Mouse (Mus musculus) kidney, adult 8-10 months (tissue): ENCODE measurements at regions not wholly inside any gene's neighbourhood (a gene's known extent, or its start where the extent isn't known, plus 50 kb on each side); places are given as distances from the start of the nearest gene placed in this dataset.

Source experiments
- DNase-seq, 2 experiments: peaks; one replicate each; pipeline ENCODE4 v3.0.0; 2022

DNA sequence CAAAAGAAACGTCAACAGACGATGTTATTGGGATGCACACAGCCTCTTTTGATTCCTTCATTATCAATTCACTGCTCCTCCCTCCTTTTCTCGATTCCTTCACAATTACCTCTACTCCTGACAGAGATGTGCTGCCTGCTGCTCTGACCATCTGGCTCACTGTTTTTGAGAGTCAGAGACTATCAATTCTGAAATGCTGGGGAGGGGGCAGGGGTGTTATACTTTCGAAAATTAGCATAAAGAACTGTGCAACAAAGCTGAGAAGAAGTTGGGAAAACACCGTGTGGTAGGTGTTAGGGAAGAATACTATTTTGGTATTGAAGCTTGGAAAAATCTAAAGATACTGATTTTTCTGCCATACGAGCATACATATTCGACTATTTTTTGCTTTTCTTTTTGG is 96.4 kb downstream of the Nedd1 start:
- DNase-seq: no peak

DNA sequence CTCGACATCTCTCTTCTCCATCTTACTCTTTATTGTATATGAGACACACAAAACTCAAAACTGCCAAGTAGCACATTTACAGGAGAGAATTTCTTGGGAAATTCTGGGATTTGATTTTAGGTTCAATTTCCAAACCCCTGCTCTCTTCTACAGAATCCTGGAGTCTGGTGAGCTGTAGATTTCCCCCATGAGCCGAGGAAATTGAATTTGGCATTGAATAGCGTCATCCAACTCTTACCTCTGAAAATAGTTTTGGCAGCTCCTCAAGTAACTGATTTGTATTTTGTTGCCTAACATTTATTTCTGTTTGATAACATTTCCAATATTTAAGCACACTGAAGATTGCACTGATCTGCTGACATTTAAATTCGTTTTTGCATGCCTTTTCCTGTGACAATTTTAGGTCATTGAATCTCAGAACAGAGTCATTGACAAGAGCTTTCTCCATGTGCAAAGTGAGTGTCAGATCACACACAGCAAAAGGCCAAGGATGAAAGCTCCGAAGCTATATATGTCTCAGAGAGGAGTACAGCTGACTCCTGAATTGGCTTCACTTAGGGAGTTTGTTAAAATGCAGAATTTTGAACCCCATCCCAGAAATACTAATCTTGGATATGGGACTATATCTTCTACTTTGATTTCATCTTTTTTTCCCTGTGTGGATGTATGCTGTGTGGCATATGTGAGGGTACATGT is 106.4 kb downstream of the Nedd1 start:
- no peak for DNase-seq

DNA sequence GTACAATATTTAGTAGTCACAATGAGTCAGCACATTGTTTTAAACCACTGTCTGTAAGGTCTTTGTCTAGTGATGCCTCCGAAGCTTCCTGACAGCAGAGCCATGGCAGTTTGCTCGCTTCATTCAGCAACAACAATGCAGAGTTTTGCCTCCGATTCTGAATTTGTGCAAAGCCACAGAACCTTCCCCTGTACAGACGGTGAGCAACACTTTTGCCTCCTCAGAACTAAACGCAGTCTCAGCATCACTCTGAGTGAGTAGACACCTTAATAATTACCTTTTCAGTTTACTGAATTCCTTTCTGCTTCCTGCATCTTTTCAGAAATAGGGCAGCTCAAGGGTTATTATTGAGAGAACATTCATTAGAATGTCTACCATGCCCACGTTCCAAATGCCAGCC is 107.9 kb downstream of the Nedd1 start:
- no peak for DNase-seq

DNA sequence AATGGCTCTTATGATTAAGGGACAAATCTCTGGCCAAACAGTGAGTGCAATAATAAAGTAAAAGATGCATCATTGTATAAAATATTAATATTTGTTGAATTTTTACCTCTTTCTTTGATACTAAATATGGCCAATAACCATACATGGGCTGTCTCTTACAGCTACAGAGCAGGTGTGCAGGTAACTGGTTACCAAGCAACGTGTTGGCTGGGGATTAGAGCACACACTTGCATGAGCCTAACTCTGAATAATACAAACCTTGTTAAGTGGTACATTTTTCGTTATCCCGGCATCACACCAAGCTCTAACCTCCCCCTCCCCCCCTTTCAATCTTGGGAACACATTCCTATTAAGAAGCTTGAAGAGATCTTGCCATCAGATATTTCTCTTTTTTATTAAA is 111.2 kb downstream of the Nedd1 start:
- DNase-seq: no peak

DNA sequence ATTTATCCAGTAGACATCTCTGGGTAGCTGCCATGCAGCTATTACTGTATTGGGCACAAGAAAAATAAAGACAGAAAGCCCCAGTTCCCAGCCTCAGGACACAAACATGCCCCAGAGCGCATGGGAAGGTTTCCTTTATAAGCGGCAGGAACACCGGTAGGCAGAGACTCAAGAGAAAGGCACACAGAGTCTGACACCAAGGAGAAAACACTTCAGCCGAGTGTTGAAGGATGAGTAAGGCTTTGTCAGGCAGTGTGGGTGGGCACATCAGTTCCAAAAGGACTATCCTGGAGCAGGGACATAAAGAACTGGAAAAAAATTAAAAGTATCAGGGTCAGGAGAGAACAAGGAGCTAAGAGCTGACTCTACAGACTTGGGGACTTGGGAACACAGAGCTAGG is 115.5 kb downstream of the Nedd1 start:
- DNase-seq: no peak

DNA sequence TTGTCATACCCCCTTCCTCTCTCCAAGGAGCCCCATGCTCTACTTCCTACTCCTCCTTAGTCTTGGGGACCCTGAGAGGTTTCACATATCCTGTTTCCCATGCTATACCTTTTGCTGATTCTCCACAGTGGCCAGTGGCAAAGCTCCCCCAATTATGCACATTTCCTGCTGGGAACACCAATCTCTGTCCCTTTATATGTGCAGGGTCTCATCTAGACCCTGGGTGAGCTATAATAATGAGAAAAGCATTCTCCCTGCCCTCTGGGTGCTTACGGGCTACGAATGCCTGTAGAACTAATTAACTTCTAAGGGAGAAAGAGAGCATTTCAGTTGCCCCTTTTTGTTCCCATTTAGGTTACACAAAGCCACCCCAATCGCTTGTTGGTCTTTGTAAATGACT is 116.6 kb downstream of the Nedd1 start:
- DNase-seq: no peak

DNA sequence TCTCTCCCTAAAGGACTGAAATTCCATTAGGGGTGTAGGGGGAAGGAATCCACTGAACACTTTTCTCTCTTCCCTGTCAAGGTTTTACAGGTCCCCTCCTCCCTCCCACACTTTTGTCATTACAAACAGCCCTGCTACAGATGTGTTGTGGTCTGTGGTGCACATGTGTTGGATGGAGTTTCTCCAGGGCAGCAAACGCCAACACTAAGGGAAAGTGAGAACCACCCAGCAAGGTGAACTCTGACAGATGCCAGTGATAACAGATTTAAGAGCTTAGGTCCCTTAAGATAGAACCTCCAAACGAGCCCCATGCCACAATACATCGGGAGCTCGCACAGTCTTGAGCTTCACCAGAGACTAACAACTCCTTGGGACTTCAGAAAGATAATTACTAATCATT is 122.1 kb downstream of the Nedd1 start:
- no peak for DNase-seq

DNA sequence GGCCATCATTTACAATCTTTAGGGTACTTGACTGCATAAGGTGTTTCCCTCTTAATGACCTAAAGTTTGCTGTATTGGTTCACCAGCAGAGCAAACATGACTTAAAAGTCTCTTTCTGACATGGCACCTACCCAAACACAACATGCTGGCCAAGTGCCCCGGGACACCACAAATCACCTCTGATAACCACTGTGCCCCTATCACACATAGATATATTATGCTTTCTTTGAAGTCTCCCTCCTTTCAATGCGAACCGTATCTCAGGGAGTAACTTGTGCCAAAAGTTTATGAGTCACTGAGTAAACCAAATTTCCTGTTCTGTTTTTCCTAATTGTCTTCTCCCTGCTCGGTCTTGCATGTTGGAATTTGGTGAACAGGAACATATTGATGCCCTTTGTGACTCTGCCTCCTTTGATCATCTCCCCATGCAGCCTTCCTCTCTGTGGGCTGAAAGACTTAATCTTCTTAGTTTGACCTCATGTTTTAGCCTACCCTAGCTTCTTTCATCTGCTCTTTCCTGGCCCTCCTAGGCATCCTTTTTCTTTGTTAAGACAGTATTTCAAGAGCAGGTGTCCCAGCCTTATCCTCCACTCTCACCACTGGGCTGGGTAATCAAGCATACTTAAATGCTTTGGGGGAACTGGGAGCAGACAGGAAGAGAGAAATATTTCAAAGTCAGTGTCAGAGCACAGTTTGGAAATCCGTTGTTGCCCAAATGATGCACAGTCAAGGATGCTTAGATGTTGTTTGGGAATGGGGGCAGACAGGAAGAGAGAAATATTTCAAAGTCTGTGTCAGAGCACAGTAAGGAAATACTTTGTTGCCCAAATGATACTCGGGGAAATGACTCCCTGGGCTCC is 126.5 kb downstream of the Nedd1 start:
- DNase-seq: no peak

DNA sequence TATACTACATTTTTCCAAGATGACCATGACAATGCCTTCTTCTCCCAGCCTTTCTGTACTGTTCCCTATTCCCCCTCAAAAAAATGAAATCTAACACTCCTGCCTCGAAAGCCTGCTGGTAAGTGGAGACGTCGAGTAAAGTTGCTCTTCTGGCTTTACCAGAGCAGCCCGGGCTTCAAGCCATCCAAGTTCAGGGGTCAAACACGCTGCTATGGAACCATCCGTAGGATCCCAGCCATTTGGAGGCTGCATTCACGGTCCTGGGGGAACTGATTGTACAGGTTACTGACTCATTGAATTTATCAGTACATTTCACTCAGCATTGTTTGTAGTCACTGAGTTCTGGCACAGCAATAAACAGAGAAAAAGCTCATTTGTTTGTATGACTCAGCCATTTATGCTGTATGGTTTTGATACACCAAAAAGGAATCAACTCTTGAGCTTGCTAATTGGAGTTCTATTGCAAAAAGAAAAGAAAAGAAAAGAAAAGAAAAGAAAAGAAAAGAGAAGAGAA is 128.2 kb downstream of the Nedd1 start:
- DNase-seq: no peak

DNA sequence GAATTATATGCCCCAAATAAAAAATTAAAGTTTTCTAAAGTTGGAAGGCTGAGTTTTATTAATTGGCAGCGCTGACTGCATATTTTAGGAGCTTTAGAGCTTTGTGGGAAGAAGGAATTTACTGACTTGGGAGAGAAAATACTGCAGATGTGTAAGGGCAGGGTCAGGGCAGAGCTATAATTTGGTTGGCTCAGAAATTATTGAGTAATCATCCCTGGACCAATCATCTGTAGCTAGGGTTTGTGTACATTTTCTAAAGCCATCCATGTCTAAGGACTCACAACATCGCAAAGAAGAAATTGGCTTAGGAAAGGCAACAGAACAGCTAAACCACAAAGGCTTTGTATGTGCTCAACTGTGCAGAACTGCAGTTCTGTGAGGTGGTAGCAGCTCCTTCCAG is 143.3 kb downstream of the Nedd1 start:
- DNase-seq: no peak

DNA sequence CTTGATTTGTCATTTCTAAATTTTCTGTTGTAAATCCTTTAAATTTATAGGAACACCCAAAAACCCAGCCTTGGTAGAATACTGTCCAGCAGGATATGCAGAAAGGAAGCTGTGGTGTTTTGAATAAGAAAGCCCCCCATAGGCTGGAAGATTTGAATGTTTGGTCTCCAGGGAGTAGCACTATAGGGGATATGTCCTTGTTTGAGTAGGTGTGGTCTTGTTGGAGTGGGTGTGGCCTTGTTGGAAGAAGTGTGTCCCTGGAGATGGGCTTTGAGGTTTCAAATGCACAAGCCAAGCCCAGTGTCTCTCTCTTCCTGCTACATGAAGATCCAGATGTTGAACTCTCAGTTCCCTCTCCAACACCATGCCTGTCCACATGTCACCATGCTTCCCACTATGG is 151.7 kb downstream of the Nedd1 start:
- DNase-seq: no peak

DNA sequence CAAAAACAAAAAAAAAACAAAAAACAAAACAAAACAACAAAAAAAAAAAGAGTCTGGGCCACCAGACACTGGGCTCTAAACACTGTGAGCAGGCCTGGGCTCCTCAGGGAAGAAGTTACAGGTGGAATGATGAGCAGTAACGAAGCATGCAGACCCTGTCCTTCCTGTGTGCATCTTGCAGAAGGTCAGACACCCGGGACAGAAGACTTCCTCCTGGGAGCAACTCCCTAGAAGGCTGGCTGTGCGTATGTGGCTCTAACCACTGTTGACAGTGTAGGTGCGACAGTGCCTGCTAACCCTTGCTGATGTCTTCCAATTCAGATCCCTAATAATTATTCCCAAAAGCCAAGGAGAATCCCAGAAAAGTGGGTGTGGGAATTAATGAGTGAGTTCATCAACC is 164.8 kb downstream of the Nedd1 start:
- DNase-seq: no peak

DNA sequence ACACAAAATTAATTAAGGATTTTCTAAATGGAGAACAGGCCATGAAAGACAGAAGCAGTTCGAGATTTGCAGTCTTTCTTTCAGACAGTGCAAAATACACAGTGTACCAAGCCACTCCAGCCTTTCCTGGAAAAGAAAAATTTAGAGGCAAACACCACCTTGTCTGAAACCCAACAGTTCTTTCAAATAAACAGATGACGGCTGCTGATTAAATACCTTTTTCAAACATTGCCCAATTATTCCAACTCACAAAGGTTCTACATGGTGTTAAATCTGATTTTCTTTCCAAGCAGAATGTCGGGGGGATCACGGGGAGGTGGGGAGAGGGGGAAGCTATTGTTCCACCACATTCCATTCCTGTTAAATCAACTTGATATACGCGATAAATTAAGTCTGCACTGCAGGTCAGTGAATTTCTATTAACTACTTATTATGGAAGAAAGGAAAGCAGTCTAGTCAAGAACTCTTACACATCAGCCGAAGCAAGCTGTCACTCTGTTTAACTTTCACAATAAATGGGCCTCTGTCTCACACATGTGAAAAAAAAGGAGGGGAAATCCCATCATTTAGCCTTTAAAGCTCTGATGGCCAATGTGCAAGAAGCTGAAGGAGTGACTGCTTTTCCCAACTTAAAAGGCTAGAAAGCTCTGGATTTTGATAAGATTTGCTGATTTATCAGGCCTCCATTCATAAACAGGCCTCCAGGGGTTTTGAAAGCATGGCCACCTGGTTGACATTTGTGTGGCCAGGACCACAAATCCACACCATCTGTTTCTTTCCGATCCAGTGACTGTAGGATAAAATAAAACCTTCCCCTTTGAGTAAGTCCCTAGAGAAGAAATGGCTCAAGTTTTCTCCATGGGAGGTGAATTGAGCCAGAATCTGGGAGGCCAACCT is 165.4 kb downstream of the Nedd1 start:
- DNase-seq: no peak

DNA sequence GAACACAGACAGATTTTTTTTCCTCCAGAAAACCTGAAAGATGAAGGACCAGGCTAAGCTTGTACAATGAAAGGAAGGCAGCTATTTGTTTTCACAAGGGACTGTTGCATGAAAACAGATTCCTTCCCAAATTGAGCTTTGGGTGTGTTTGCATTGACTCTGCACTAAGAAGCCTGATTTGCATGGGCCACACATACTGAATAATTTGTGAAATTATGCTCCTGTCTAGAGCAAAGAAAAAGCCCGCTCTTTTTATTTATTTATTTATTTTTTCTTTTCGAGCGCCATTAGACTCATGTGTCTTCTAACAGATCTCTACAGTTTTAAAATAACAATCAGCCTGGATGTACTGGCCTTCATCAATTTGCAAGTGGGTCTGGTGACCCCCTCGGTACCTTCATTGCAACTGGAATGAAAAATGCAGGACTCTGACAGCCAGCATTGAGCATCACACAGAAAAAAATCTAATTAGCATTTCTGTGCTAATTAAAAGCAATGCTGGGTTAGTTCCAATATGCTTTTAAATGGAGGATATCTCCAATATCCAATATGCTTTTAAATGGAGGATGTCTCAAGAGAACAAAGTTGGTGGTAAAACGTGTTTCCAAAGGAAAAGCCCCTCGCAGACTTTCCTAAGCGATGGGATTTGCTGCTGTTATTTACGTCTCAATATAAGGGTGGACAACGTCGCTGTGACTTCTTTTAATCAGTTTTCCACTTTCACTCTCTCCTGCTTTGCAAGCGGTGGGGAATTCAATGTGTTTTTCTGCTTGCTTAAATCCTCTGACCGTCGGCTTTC is 166.3 kb downstream of the Nedd1 start:
- DNase-seq: no peak

DNA sequence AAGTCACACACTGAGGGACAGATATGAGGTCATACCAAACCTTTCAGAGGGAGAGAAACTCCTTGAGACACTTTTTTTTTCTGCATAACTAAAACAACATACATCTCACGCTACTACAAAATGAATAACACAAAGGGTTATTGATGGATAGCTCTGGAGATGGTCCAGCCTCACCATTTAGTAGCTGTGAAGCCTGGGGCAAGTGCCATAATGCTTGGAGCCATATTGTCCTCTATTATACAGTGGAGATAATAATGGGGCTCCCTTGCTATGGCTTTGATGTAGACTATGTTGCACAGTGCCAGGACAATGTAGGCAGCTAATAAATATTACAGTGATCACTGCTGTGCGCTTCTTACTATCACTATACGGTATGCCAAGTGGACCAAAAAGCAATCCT is 168.3 kb downstream of the Nedd1 start:
- DNase-seq: no peak

DNA sequence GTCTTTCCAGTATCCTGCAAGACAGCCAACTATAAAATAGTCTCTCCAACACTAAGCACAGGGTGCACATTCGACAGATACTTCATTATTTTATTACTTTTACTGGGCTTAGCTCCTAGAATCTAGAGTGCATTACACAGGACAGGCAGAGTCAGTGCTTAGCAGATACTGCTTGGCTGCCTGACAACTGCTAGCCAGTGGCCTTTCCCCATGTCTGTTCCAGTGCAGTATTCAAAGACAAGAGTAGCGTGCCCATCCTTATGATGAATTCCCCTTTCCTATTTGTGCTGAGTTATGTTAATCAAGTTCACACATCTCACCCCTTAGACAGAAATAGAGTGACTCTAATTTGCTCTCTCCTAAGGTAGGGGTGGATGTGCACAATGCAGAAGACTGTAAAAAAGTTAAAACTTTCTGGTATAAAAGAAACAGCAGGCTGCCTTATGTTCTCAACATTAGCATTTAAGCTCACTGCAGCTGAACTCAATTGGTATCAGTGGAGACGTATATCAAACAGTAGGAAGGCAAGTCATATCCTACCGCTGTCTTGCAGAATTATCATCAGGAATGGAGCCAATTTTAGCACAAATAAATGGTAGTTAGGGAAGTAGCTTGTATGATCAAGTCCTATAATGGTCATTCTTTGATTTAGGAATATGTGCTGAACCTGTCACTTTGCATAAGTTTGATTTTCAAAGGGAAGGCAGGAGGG is 173.2 kb downstream of the Nedd1 start:
- no peak for DNase-seq

DNA sequence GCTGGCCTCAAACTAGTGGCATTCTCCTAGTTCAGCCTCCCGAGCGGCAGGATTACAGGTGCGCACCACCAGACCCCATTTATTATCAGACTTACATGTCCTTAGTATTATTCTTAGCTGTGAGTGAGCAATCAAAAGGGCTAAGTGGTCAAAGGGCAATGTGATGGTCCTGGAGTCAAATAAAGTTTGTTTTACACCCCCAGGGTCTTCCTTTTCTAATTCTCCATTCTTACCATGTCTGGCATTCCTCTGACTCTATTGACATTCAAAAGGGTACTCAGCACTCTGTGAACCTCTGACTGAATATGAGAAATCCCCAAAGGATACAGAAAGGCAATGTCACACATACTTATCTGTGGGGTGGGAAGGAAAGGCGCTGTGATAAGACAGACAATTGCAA is 183.8 kb downstream of the Nedd1 start:
- no peak for DNase-seq

DNA sequence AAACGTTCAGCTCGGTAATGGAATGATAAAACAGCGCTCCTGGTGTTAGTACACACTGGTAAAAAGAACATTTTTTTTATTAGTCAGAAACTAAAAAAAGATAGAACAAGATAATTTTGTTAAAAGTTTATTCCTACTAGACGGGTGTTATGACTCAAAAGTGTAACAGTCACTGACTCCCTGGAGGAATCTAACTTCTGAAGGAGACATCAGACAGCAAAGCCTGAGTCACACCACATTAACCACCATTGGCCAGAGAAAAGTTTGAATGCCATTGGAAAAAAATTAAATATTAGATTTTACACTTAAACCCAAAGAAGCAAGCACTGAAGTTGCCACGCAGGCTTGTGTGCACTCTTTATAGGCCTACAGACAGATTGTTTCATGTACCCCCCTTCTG is 205.3 kb downstream of the Nedd1 start:
- no peak for DNase-seq

DNA sequence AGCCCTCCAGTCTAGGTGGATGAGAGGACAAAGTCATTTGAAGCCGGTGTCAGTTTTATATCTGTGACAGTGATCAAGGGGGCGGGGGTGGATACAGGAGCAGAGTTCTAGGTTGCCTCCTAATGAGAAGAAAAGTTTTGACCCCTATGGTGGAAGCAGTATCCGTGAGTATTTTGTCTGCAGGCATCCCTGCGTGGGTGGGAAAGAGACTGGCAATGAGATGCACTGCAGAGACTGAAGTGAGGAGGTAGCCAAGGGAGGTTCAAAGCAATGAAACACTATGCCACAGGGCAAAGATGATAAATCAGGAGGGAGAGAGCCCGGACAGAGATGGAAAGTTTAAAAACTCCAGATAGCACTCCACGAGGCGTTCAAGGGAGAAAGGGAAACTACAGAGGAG is 210.5 kb downstream of the Nedd1 start:
- no peak for DNase-seq

DNA sequence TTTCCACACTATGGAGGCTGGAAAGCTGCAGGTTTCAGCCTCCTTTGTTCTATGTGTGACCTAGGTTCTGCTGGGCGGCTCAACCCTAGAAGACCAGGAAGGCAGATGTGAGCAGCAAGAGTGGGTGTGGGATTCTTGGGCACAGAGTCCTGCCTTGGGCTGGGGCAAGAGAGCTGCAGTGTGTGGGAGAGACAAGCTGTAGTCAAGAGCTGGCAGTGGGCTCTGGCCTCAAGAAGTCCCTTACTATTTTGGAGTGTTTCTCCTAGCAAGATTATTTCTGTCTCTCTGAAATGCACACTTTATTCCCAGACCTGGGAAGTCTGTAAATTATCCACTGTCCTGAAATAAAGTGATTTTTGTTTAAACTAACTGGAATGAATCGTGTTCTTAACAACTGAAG is 211.5 kb downstream of the Nedd1 start:
- no peak for DNase-seq

DNA sequence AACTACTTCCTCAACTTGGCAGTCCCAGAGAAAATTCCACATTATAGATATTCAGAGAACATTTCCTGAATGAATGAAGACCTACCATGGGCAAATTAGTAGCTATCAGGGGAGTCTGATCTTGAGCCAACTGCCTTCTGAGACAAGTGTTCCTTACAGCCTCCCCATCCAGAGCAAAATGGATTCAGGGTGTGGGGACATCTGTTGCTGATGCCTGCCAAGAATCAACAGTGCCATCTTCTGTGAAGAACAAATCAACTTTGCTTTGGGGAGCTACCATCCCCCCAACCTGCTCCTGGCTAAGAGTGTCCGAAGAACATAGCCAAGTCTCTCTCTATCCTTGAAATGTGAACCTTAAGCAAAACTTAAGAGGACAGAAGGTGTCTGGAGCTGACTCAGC is 217.9 kb downstream of the Nedd1 start:
- DNase-seq: no peak

DNA sequence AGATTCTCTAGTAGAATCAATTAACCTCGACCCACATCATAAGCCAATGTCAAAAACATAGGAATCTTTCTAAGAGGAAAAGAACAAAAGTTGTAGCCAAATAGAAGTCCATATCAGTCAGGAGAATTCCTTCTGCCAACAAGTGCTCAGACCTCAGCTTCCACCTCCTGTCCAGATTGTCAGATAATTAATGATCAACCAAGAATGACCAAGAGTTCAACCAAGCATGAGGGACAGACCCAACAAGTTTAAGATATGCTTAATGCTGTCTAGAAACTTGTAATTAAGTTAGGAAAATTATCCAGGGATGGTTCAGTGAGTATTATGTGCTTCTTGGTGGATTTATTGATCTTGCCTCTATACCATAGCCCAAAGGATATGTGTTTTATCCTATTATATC is 238.6 kb downstream of the Nedd1 start:
- DNase-seq: peak; percentile 5 to 71
